Mouse (Mus musculus): ENCODE results near the gene N4bp2.

DNA sequence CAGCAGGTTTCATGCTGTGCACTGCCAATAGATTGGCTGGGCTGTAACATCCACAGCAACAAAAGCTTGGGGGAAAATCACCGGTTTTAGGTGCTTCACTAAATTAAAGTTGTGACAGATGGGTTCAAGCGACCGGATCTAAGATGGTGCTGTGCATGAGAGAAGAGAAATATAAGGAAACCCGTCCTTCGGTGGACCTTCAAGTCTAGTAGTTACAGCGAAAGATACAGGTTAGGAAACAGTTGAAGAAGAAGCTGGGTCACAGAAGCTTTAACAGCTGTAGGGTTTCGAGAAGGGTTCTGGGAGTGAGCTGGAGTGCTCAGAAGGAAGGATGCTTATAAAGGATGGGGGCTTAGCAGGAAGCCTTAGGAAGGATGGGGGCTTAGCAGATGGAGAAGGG lies 101.2 kb downstream of the N4bp2 start:
- TF ChIP-seq CTCF (IDR thresholded peaks at IDR 0.05; ENCODE audit: low read depth, low read length) (no peak), POLR2A (IDR thresholded peaks at IDR 0.05; ENCODE audit: insufficient read depth, low read length) (no peak)
